Mouse (Mus musculus): ENCODE measurements at regions not wholly inside any gene's neighbourhood (a gene's known extent, or its start where the extent isn't known, plus 50 kb on each side); places are given as distances from the start of the nearest gene placed in this dataset.

DNA sequence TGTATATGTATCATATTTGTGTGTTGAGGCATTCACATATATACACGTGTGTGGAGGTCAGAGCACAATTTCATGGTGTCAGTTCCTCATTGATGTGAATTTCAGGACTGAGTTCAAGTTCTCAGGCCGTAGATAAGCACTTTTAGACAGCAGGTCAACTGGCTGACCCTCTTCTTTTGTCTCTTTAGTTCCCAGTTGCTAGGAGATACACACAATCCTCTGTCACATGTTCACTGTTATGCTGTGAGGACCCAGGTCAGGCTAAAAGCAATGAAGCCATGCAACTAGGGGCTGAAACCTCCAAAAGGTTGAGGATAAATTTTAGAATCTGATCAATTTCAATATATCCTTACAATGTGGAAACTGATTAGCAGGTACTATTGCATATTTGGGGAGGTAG, 783.5 kb downstream of the Galc start:
- no peak for TF ChIP-seq CTCF (IDR thresholded peaks at IDR 0.05)
- no peak for TF ChIP-seq EP300 (IDR thresholded peaks at IDR 0.05)
